Mouse (Mus musculus) heart, embryonic 15.5 days (tissue): ENCODE measurements around the gene Kbtbd4. TPM values are rescaled to one million over a fixed set of nuclear protein-coding genes. Genes with fewer than 3 reads are reported as not detected.

ENCODE experiments used
- ATAC-seq: fragments of 200-750 bp; cut with Nextera tagmentation; replicated peaks from 2 replicates; pipeline ENCODE4 v1.8.0; 2017; ENCODE audit warnings: low read depth, moderate TSS enrichment; ENCODE audit not compliant: insufficient number of reproducible peaks, insufficient read depth, low FRiP score
- H3K27ac ChIP-seq: fragments of 300-500 bp; sonication (generic); 2 replicates; pipeline ENCODE4 v1.5.1; 2015; ENCODE audit warnings: mild to moderate bottlenecking, inconsistent platforms
- H3K27me3 ChIP-seq: fragments of 300-500 bp; sonication (generic); 2 replicates; pipeline ENCODE4 v1.6.1; 2015; ENCODE audit warnings: inconsistent platforms
- H3K36me3 ChIP-seq: fragments of 300-500 bp; sonication (generic); 2 replicates; pipeline ENCODE4 v1.6.1; 2015; ENCODE audit warnings: mild to moderate bottlenecking, inconsistent platforms
- H3K4me1 ChIP-seq: fragments of 300-500 bp; sonication (generic); replicated peaks from 2 replicates; pipeline ENCODE4 v1.6.1; 2015; ENCODE audit warnings: inconsistent platforms
- H3K4me2 ChIP-seq: fragments of 300-500 bp; sonication (generic); 2 replicates; pipeline ENCODE4 v1.6.1; 2015; ENCODE audit warnings: inconsistent platforms, mild to moderate bottlenecking, moderate library complexity
- H3K4me3 ChIP-seq: fragments of 300-500 bp; sonication (generic); 2 replicates; pipeline ENCODE4 v1.5.1; 2015; ENCODE audit warnings: mild to moderate bottlenecking, inconsistent platforms
- H3K9ac ChIP-seq: fragments of 300-500 bp; sonication (generic); 2 replicates; pipeline ENCODE4 v1.6.1; 2015; ENCODE audit warnings: mild to moderate bottlenecking, inconsistent platforms
- H3K9me3 ChIP-seq: fragments of 300-500 bp; sonication (generic); replicated peaks from 2 replicates; pipeline ENCODE4 v1.6.1; 2016; ENCODE audit warnings: inconsistent platforms
- WGBS: fragments of 180-500 bp; shearing (Covaris S2); methylation state at CpG from one replicate; pipeline ENCODE4 v1.1.7; 2015; ENCODE audit warnings: mixed read lengths; 5-methylcytosine and 5-hydroxymethylcytosine counted together
- polyA plus RNA-seq: library from polyadenylated mRNA; unstranded; fragments of >200 nt; fragmentation: Nextera tagmentation; extraction: Ambion mirVana; gene quantifications from 2 replicates; pipeline ENCODE4 v1.2.1, GENCODE M21; 2015

Gene Kbtbd4
- polyA plus RNA-seq, 1 experiment from 2014 or later: 22.5 TPM

- 88% methylated on average over 2 of the region's 2 CpGs for WGBS
- Histone ChIP-seq H3K9me3 (no peaks in the 10 kb centered on the region), H3K27me3 (no peaks in the 10 kb centered on the region), H3K4me1 (peaks cover 37% of the 10 kb centered on the region), H3K36me3 (peaks cover 49% of the 10 kb centered on the region), H3K9ac (no peak overlapping the region), H3K4me2 (no peak overlapping the region), H3K4me3 (no peak overlapping the region), H3K27ac (no peak overlapping the region)
- no peak for ATAC-seq
Measured at GRCm38 (mm10) chr2:90906721-90907120, 2.2 kb downstream of the Kbtbd4 start.

DNA sequence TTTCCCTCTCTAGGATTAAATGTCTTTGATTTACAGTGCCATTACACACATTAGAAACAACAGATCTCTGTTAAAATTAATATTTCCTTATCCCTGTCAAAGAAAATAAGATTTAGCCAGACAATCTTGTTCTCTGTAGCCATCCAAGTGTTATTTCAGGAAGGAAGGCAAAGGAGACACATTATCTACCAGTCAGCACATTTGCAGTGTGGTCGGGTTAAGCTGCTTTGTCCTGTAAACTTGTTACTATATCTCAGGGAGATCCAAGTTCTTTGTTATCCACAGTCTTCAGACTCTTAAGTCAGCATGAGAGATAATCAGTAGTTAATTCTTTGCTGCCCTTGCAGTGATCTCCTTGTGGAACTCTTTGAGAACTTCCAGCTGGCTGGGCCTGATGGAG is 6.3 kb downstream of the Kbtbd4 start:
- H3K4me3 ChIP-seq: no peak overlapping the region
- H3K4me2 ChIP-seq: no peak overlapping the region
- ATAC-seq: no peak
- H3K4me1 ChIP-seq: peaks cover 36% of the 10 kb centered on the region
- H3K9me3 ChIP-seq: no peaks in the 10 kb centered on the region
- no peaks in the 10 kb centered on the region for H3K27me3 ChIP-seq
- no peak overlapping the region for H3K9ac ChIP-seq
- H3K27ac ChIP-seq: no peak overlapping the region
- H3K36me3 ChIP-seq: peaks cover 57% of the 10 kb centered on the region
- WGBS: 70% methylated on average over 1 of the region's 1 CpGs

- peaks cover 54% of the 10 kb centered on the region for H3K36me3 ChIP-seq
- no peak for ATAC-seq
- 77% methylated on average over 1 of the region's 1 CpGs for WGBS
Measured at GRCm38 (mm10) chr2:90911668-90912067, 7.1 kb downstream of the Kbtbd4 start.

DNA sequence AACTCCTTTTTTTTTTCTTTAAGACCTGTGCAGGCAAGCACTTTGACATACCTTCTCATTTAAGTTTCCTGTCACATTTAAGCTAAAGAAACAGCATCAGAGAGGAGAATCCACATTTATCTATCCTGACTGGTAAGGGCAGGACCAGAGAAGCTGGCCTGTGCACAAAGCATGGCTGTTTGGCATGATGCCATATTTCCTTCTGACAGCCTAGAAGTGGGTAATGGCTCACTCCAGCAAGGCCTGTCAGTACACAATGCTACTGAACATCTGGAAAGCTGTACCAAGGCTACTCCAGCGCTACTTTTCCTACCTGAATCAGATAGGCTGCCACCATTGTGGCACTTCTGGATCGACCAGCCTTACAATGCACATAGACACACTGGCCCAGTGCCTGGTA is 9.1 kb downstream of the Kbtbd4 start:
- Histone ChIP-seq H3K27ac (peak overlapping the region; percentile 58), H3K4me1 (peaks cover 40% of the 10 kb centered on the region), H3K4me2 (no peak overlapping the region), H3K9ac (no peak overlapping the region), H3K4me3 (no peak overlapping the region), H3K36me3 (peaks cover 50% of the 10 kb centered on the region), H3K9me3 (no peaks in the 10 kb centered on the region), H3K27me3 (no peaks in the 10 kb centered on the region)
- no peak; the same call in 1 of the 2 replicates for ATAC-seq
- WGBS: 36% methylated on average over 2 of the region's 2 CpGs

More at GRCm38 (mm10) chr2:90911668-90912067, 7.1 kb downstream of the Kbtbd4 start:
- H3K4me3 ChIP-seq: no peak overlapping the region
- no peaks in the 10 kb centered on the region for H3K9me3 ChIP-seq
- 0 out of 2 replicates have a peak overlapping the region, but pooled peaks have one; percentile 17 for H3K27ac ChIP-seq
- no peak overlapping the region for H3K4me2 ChIP-seq
- H3K9ac ChIP-seq: no peak overlapping the region
- H3K27me3 ChIP-seq: no peaks in the 10 kb centered on the region
- H3K4me1 ChIP-seq: peaks cover 39% of the 10 kb centered on the region

GRCm38 (mm10) chr2:90915516-90915915 is 11.0 kb downstream of the Kbtbd4 start:
- Histone ChIP-seq H3K36me3 (peaks cover 32% of the 10 kb centered on the region), H3K9me3 (no peaks in the 10 kb centered on the region), H3K4me3 (no peak overlapping the region), H3K4me2 (no peak overlapping the region), H3K4me1 (peaks cover 32% of the 10 kb centered on the region), H3K27ac (no peak overlapping the region), H3K9ac (no peak overlapping the region), H3K27me3 (no peaks in the 10 kb centered on the region)
- ATAC-seq: no peak
- whole genome bisulfite sequencing: 82% methylated on average over 1 of the region's 1 CpGs

GRCm38 (mm10) chr2:90916560-90917232 is 12.2 kb downstream of the Kbtbd4 start:
- Histone ChIP-seq H3K27me3 (no peaks in the 10 kb centered on the region), H3K9me3 (no peaks in the 10 kb centered on the region), H3K27ac (peak overlapping the region; percentile 96), H3K4me2 (peak overlapping the region; percentile 89), H3K9ac (peak overlapping the region; percentile 98), H3K36me3 (peaks cover 20% of the 10 kb centered on the region), H3K4me3 (peak overlapping the region; percentile 70), H3K4me1 (peaks cover 33% of the 10 kb centered on the region)
- WGBS: 16% methylated on average over 7 of the region's 7 CpGs
- ATAC-seq: no peak

- Histone ChIP-seq H3K36me3 (peaks cover 15% of the 10 kb centered on the region), H3K4me1 (peaks cover 32% of the 10 kb centered on the region), H3K9ac (peak overlapping the region; percentile 98), H3K27ac (peak overlapping the region; percentile 96), H3K4me3 (peak overlapping the region; percentile 70), H3K9me3 (no peaks in the 10 kb centered on the region), H3K4me2 (peak overlapping the region; percentile 89), H3K27me3 (no peaks in the 10 kb centered on the region)
- peak; percentile 79 for ATAC-seq
- under 1% methylated on average over 73 of the region's 73 CpGs for WGBS
Measured at GRCm38 (mm10) chr2:90917233-90917998, 12.9 kb downstream of the Kbtbd4 start.

- Histone ChIP-seq H3K9me3 (no peaks in the 10 kb centered on the region), H3K4me1 (peaks cover 32% of the 10 kb centered on the region), H3K27ac (peak overlapping the region; percentile 96), H3K9ac (peak overlapping the region; percentile 98), H3K4me3 (peak overlapping the region; percentile 70), H3K4me2 (peak overlapping the region; percentile 89), H3K27me3 (no peaks in the 10 kb centered on the region), H3K36me3 (peaks cover 9% of the 10 kb centered on the region)
- peak; percentile 65 for ATAC-seq
- 7% methylated on average over 15 of the region's 16 CpGs for WGBS
Measured at GRCm38 (mm10) chr2:90917999-90918698, 13.6 kb downstream of the Kbtbd4 start.

- peaks cover 11% of the 10 kb centered on the region for H3K4me1 ChIP-seq
- no peak overlapping the region for H3K9ac ChIP-seq
- H3K27me3 ChIP-seq: no peaks in the 10 kb centered on the region
- no peak overlapping the region for H3K4me3 ChIP-seq
- ATAC-seq: no peak
- peak overlapping the region; percentile 31 for H3K27ac ChIP-seq
- H3K4me2 ChIP-seq: no peak overlapping the region
- WGBS: 50% methylated on average over 1 of the region's 1 CpGs
- H3K9me3 ChIP-seq: no peaks in the 10 kb centered on the region
- no peaks in the 10 kb centered on the region for H3K36me3 ChIP-seq
Measured at GRCm38 (mm10) chr2:90921178-90921577, 16.6 kb downstream of the Kbtbd4 start.

- Histone ChIP-seq H3K9ac (no peak overlapping the region), H3K4me2 (no peak overlapping the region), H3K27ac (no peak overlapping the region), H3K4me3 (no peak overlapping the region), H3K4me1 (peaks cover 8% of the 10 kb centered on the region), H3K9me3 (no peaks in the 10 kb centered on the region), H3K27me3 (no peaks in the 10 kb centered on the region), H3K36me3 (no peaks in the 10 kb centered on the region)
- WGBS: 92% methylated on average over 2 of the region's 2 CpGs
- ATAC-seq: no peak
Measured at GRCm38 (mm10) chr2:90922636-90923035, 18.1 kb downstream of the Kbtbd4 start.

GRCm38 (mm10) chr2:90928566-90928965 is 24.0 kb downstream of the Kbtbd4 start:
- 85% methylated on average over 13 of the region's 13 CpGs for WGBS
- Histone ChIP-seq H3K36me3 (no peaks in the 10 kb centered on the region), H3K4me2 (no peak overlapping the region), H3K27ac (no peak overlapping the region), H3K9ac (no peak overlapping the region), H3K27me3 (no peaks in the 10 kb centered on the region), H3K4me1 (no peaks in the 10 kb centered on the region), H3K4me3 (no peak overlapping the region), H3K9me3 (no peaks in the 10 kb centered on the region)
- no peak for ATAC-seq
